Mouse (Mus musculus) thymus, adult 2 months (tissue): ENCODE results near the gene Chrna4.

Experiments
- CTCF ChIP-seq: fragments of 200-500 bp; IDR thresholded peaks from 2 replicates; pipeline ENCODE4 v1.5.1; 2012; ENCODE audit warnings: mild to moderate bottlenecking, control low read depth, low read length, moderate library complexity, borderline replicate concordance; ENCODE audit not compliant: control insufficient read depth, poor library complexity, insufficient read depth; ENCODE audit errors: extremely low read depth
- POLR2A ChIP-seq: fragments of 200-500 bp; IDR thresholded peaks from 2 replicates; pipeline ENCODE4 v1.6.1; 2012; ENCODE audit warnings: mild to moderate bottlenecking, low read length, control low read depth, moderate library complexity; ENCODE audit not compliant: control insufficient read depth, poor library complexity, insufficient read depth; ENCODE audit errors: extremely low read depth

DNA sequence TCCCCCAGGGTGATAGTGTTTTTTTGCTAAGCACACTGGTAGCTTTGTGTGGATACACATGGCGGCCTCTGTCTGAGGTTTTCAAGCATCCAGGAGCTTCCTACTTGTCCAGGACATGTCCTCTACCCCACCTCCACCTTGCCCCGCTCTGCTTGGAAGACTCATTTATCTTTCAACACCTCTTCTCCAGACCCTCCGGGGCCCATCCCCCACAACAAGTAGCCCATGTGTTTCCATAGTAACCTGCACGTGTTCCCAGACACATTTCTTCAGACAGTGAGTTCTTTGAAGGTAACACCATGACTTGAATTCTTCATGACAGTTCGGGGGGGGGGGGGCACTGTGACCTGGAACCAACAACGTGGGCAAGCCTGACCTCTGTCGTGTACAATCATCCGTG lies 14.0 kb upstream of the Chrna4 start:
- TF ChIP-seq CTCF, result no peak
- TF ChIP-seq POLR2A, result no peak
